Mouse (Mus musculus): ENCODE measurements around the gene Edn2.

Gene Edn2

DNA sequence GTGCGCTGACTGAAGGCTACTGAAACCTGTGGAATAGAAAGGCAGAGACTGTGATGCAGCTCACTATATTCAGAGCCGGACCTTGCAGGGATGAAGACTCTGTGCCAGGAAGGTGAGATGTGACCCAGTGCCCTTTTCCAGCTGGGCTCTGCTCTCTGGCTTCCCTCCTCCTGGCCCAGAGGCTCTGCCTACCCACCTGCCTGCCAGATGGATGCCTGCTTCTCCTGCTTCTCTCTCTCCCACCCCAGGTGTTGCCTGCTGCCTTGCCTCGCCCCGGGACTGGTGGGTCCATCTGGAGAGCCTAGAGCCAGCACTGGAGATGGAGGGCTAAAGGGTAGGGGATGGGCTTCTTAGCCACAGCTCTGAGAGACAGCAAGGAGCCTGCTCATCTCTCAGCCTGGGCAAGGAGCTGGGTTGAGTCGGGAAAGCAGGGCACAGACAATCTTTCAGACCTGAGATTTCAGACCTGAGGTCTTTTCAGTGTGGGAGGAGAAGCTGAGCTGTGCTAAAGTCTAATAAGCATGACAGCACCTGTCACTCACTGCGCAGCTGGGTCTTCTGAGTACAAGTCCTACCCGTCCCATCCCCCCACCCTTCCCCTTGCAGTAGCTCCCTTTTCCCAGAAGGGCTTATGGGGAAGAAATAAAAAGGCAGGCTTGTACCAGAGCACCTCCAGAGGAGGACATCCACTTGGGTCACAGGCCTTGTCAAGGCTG lies 39.7 kb downstream of the Edn2 start:
- in situ Hi-C loops (cut with MboI, MseI), result no loop called here

- in situ Hi-C loops (cut with MboI, MseI), result no loop called here
Observed at GRCm38 (mm10) chr4:120204357-120204942, 43.4 kb downstream of the Edn2 start.

DNA sequence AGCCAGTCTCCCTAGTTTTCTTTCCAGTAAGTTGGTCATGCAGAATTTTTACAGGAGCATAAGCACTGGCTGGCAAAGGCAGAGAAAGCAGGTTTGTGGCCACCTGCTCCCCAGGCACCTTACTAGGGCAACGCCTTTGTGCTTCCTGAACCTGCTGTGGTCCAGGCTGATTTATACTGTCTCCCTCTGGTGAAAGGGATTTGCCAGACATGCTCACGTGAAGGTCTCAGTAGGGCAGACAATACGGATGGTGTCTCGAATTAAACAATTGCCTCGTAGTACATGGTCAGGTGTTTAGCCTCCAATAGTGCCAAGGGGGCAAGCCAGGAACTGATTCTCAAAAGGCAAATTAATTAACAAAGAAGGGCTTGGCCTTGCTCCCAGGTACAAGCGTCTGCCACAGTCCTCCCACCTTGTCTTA lies 45.5 kb downstream of the Edn2 start:
- in situ Hi-C loops (cut with MboI, MseI), result no loop called here

- in situ Hi-C loops (cut with MboI, MseI), result no loop called here
Observed at GRCm38 (mm10) chr4:120212080-120212479, 51.1 kb downstream of the Edn2 start.

DNA sequence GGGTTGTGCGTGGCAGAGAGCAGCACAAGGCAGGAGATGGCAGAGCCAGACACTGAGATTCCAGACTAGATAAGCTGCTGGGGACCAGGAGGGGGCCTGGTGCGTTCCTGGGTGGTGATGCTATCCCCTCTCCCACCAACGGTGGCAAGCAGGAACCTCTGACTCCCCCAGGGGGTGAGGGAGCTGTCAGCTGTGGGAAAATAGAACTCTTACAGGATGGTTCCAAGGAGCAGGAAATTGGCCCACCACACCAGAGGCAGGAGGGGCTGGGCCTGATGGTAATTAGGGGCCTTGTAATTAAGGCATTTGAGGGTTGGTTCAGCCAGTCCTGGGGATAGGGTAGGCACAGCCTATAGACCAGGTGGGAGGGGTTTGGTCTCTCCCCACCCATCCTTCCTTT lies 51.8 kb downstream of the Edn2 start:
- in situ Hi-C loops (cut with MboI, MseI), result no loop called here

DNA sequence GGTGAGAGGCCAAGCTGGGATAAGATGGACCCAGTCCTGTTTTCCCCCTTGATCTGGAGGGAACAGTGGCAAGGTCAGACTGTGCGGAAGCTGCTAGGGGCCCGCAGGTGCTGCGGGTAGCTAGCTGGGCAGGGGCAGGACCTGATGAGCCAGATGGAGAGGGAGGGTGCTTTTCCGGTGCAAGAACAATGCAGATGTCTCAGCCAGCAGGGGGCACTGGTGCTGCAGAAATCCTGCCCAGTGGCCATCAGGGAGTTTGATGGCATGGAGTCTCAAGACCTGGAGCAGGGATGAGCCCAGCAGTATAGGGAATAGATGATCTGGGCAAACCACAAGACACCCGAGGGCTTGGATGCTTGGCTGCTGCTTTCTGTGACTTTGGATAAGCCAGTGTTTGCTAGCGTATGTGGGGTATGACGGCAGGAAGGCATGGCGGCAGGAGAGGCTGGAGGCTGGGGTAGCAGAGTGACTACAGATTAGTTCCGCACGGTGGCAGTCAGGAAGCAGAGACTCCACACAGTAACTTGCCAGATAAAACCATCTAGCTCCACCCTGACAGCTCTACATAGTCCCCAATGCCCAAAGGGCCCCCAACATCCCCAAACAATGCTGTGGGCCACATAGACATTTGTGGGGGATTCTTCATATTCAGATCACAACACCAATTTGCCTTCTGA lies 55.0 kb downstream of the Edn2 start:
- in situ Hi-C loops (cut with MboI, MseI), result no loop called here

DNA sequence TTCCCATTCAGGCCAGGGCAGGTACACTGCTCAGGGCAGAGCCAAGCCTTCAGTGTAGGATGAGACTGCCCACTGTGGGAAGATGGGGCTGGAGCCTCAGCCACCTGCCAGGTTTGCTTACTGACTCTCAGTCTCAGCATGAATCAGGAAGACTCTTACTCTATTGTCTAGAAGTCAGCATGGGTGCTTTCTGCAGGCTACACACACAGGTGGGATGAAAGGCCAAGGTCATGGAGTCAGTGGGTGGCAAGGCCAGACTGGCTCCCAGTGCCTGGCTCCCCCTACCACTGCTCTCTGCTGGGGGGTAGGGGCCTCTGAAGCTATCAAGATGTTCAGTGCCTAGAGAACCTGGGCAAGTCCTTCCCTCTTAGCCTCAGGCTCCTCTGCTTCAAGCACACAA lies 55.9 kb downstream of the Edn2 start:
- in situ Hi-C loops (cut with MboI, MseI), result no loop called here

Data from T-helper 17 cell (primary cell).